Mouse (Mus musculus) heart, adult 2 months (tissue): ENCODE measurements around the gene Foxn1.

ENCODE experiments used
- CTCF ChIP-seq: fragments of 200-600 bp; IDR thresholded peaks from 2 replicates; pipeline ENCODE4 v1.8.1; 2022; ENCODE audit warnings: antibody characterized with exemption, mild to moderate bottlenecking, moderate library complexity
- POLR2A ChIP-seq: fragments of 200-500 bp; IDR thresholded peaks from 2 replicates; pipeline ENCODE4 v1.6.1; 2011; ENCODE audit warnings: mild to moderate bottlenecking, low read depth, low read length, control low read depth; ENCODE audit not compliant: insufficient read depth

DNA sequence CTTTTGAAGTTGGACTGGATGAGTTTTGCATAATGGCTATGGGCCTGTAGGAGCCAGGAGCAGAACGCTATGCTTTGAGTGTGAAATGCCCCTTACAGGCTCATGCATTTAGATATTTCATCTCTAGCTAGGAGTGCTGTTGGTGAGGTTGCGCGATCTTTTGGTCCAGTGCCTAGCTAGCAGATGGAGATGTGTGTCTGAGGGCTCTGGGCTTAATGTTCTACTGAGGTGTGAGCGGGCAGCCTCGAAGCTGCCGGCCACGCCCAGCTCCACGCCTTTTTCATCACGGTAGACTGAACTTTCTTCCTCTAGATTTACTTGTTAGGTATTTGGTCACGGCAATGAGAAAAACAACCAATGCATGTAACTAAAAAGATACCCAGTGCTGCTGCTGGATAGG, 44.8 kb upstream of the Foxn1 start:
- TF ChIP-seq CTCF (no peak), POLR2A (no peak)
